Mouse (Mus musculus) lung, embryonic 16.5 days (tissue): ENCODE measurements at regions not wholly inside any gene's neighbourhood (a gene's known extent, or its start where the extent isn't known, plus 50 kb on each side); places are given as distances from the start of the nearest gene placed in this dataset.
A peak's percentile ranks its signal among the peaks of the same experiment; 100 is the strongest.

Source experiments
- ATAC-seq: fragments of 200-750 bp; cut with Nextera tagmentation; 2 replicates; pipeline ENCODE4 v1.8.0; 2017; ENCODE audit warnings: low read depth, mild to moderate bottlenecking, moderate library complexity
- H3K27ac ChIP-seq: fragments of 300-500 bp; sonication (generic); 2 replicates; pipeline ENCODE4 v1.5.1; 2014; ENCODE audit warnings: mild to moderate bottlenecking, control low read depth, low read length
- H3K27me3 ChIP-seq: fragments of 300-500 bp; sonication (generic); 2 replicates; pipeline ENCODE4 v1.6.1; 2014; ENCODE audit warnings: low read depth, low read length, mixed read lengths; ENCODE audit not compliant: control insufficient read depth, insufficient read depth
- H3K36me3 ChIP-seq: fragments of 300-500 bp; sonication (generic); 2 replicates; pipeline ENCODE4 v1.6.1; 2014; ENCODE audit warnings: low read length; ENCODE audit not compliant: control insufficient read depth, insufficient read depth
- H3K4me1 ChIP-seq: fragments of 300-500 bp; sonication (generic); replicated peaks from 2 replicates; pipeline ENCODE4 v1.6.1; 2014; ENCODE audit warnings: low read length, mixed read lengths; ENCODE audit not compliant: control insufficient read depth, insufficient read depth
- H3K4me2 ChIP-seq: fragments of 300-500 bp; sonication (generic); 2 replicates; pipeline ENCODE4 v1.6.1; 2014; ENCODE audit warnings: low read depth, low read length, control low read depth
- H3K4me3 ChIP-seq: fragments of 300-500 bp; sonication (generic); 2 replicates; pipeline ENCODE4 v1.5.1; 2014; ENCODE audit warnings: mild to moderate bottlenecking, low read length, control low read depth
- H3K9ac ChIP-seq: fragments of 300-500 bp; sonication (generic); 2 replicates; pipeline ENCODE4 v1.6.1; 2014; ENCODE audit warnings: low read length, control low read depth
- H3K9me3 ChIP-seq: fragments of 300-500 bp; sonication (generic); 2 replicates; pipeline ENCODE4 v1.6.1; 2016; ENCODE audit warnings: low read length; ENCODE audit not compliant: control insufficient read depth
- WGBS: fragments of 180-500 bp; shearing (Covaris S2); extraction: QIAGEN DNeasy Blood & Tissue Kit; methylation state at CpG from one replicate; pipeline ENCODE4 v1.1.7; 2014; 5-methylcytosine and 5-hydroxymethylcytosine counted together

DNA sequence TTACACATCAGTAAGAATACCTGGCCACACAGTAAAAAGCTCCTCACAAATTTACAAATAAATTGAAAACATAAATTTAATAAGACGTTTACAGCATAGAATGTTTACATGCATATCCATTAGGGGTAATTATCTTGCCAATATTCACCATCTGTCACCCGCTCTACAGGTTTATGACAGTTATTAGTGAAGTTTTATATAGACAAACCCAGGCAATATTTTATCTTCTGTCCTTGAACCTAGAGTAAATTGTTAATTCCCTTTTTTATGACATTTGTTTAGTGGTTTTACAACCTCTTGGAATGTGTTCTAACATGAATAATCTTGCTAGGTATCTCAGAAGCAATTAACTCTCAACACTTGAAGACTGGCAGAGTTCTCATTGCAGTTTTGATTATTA is 6458.7 kb downstream of the 9330182O14Rik start:
- Histone ChIP-seq H3K4me3 (no peak overlapping the region), H3K27ac (no peak overlapping the region), H3K27me3 (no peaks in the 10 kb centered on the region), H3K36me3 (no peaks in the 10 kb centered on the region), H3K9me3 (no peaks in the 10 kb centered on the region), H3K4me1 (no peaks in the 10 kb centered on the region), H3K4me2 (no peak overlapping the region), H3K9ac (no peak overlapping the region)
- ATAC-seq, result no peak
- WGBS, result 70% methylated on average over 2 of the region's 2 CpGs

DNA sequence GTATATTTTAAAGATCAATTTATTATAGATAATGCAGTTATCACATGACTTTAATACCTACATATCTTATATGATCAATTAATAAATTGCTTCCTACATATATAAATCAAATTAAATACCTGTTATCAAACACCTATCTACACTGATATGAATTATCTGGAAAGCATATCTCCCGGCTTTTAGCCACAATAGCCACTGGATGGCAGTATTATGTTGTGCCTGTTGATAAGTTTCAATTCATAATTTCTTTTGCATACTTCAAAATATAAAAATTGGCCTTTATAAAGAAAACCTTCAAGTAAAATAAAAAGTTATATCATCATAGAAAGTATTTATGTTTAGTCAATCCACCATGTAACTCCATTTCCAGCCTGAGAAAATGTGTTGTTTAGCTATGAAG is 6464.2 kb downstream of the 9330182O14Rik start:
- ATAC-seq, result no peak
- WGBS, result 60% methylated on average over 1 of the region's 1 CpGs
- no peak overlapping the region for H3K4me3 ChIP-seq

GRCm38 (mm10) chr15:46623431-46624029 is 6489.4 kb downstream of the 9330182O14Rik start:
- H3K27ac ChIP-seq, result no peak overlapping the region
- H3K27me3 ChIP-seq, result no peaks in the 10 kb centered on the region
- H3K36me3 ChIP-seq, result no peaks in the 10 kb centered on the region
- H3K4me2 ChIP-seq, result no peak overlapping the region
- no peaks in the 10 kb centered on the region for H3K9me3 ChIP-seq
- no peak overlapping the region for H3K4me3 ChIP-seq
- H3K9ac ChIP-seq, result no peak overlapping the region
- 0 out of 2 replicates have a peak, but pooled peaks have one; percentile 57 for ATAC-seq
- H3K4me1 ChIP-seq, result no peaks in the 10 kb centered on the region
- WGBS, result 65% methylated on average over 4 of the region's 4 CpGs

More for the DNA sequence above, 6464.2 kb downstream of the 9330182O14Rik start:
- Histone ChIP-seq H3K4me1 (no peaks in the 10 kb centered on the region), H3K27ac (no peak overlapping the region), H3K9me3 (no peaks in the 10 kb centered on the region), H3K36me3 (no peaks in the 10 kb centered on the region), H3K9ac (no peak overlapping the region), H3K27me3 (no peaks in the 10 kb centered on the region), H3K4me2 (no peak overlapping the region)

GRCm38 (mm10) chr15:46625001-46625632 is 6491.0 kb downstream of the 9330182O14Rik start:
- no peaks in the 10 kb centered on the region for H3K27me3 ChIP-seq
- no peak for ATAC-seq
- 86% methylated on average over 4 of the region's 4 CpGs for WGBS

More at GRCm38 (mm10) chr15:46625001-46625632, 6491.0 kb downstream of the 9330182O14Rik start:
- Histone ChIP-seq H3K9me3 (no peaks in the 10 kb centered on the region), H3K4me1 (no peaks in the 10 kb centered on the region), H3K9ac (no peak overlapping the region), H3K27ac (no peak overlapping the region), H3K36me3 (no peaks in the 10 kb centered on the region), H3K4me2 (no peak overlapping the region), H3K4me3 (no peak overlapping the region)
